Mouse (Mus musculus): ENCODE measurements around the gene Dst. TPM values are rescaled to one million over a fixed set of nuclear protein-coding genes. Genes with fewer than 3 reads are reported as not detected.

Gene Dst
- polyA plus RNA-seq, 1 experiment from 2014 or later: 15.0 TPM

- 82% methylated on average over 7 of the region's 7 CpGs for WGBS
- DNase-seq (ENCODE audit: low spot score): no peak
- H3K9me3 ChIP-seq: no peaks in the 10 kb centered on the region
- H3K36me3 ChIP-seq: no peaks in the 10 kb centered on the region
- no peak overlapping the region for H3K4me3 ChIP-seq
- H3K4me1 ChIP-seq: peaks cover 53% of the 10 kb centered on the region
- H3K27me3 ChIP-seq (ENCODE audit: insufficient read depth, poor library complexity, severe bottlenecking): no peaks in the 10 kb centered on the region
- no peak overlapping the region for H3K27ac ChIP-seq
These were observed 216.4 kb downstream of the Dst start for GRCm38 (mm10) chr1:34124376-34124775.

- no peak for DNase-seq (ENCODE audit: low spot score)
- Histone ChIP-seq H3K27me3 (ENCODE audit: insufficient read depth, poor library complexity, severe bottlenecking) (no peaks in the 10 kb centered on the region), H3K4me1 (peaks cover 56% of the 10 kb centered on the region), H3K27ac (no peak overlapping the region), H3K4me3 (no peak overlapping the region), H3K36me3 (no peaks in the 10 kb centered on the region), H3K9me3 (no peaks in the 10 kb centered on the region)
- 92% methylated on average over 5 of the region's 5 CpGs for WGBS
These were observed 217.1 kb downstream of the Dst start for GRCm38 (mm10) chr1:34125148-34125547.

GRCm38 (mm10) chr1:34127714-34128474 is 219.9 kb downstream of the Dst start:
- Histone ChIP-seq H3K4me1 (peaks cover 47% of the 10 kb centered on the region), H3K27me3 (ENCODE audit: insufficient read depth, poor library complexity, severe bottlenecking) (no peaks in the 10 kb centered on the region), H3K36me3 (no peaks in the 10 kb centered on the region), H3K9me3 (no peaks in the 10 kb centered on the region), H3K27ac (no peak overlapping the region), H3K4me3 (no peak overlapping the region)
- 69% methylated on average over 15 of the region's 15 CpGs for WGBS
- peak; percentile 68 for DNase-seq (ENCODE audit: low spot score)

GRCm38 (mm10) chr1:34128796-34129195 is 220.8 kb downstream of the Dst start:
- no peak overlapping the region for H3K4me3 ChIP-seq
- no peaks in the 10 kb centered on the region for H3K9me3 ChIP-seq
- no peaks in the 10 kb centered on the region for H3K27me3 ChIP-seq (ENCODE audit: insufficient read depth, poor library complexity, severe bottlenecking)
- WGBS: 79% methylated on average over 2 of the region's 2 CpGs
- peaks cover 49% of the 10 kb centered on the region for H3K4me1 ChIP-seq
- no peak for DNase-seq (ENCODE audit: low spot score)
- peak overlapping the region; percentile 2; the same call in 1 of the 2 replicates for H3K27ac ChIP-seq
- no peaks in the 10 kb centered on the region for H3K36me3 ChIP-seq

GRCm38 (mm10) chr1:34129691-34130090 is 221.7 kb downstream of the Dst start:
- H3K27ac ChIP-seq: peak overlapping the region; percentile 43
- H3K4me1 ChIP-seq: peaks cover 49% of the 10 kb centered on the region
- 27% methylated on average over 9 of the region's 9 CpGs for WGBS
- H3K4me3 ChIP-seq: no peak overlapping the region
- H3K36me3 ChIP-seq: no peaks in the 10 kb centered on the region
- peak; percentile 78 for DNase-seq (ENCODE audit: low spot score)
- no peaks in the 10 kb centered on the region for H3K9me3 ChIP-seq
- H3K27me3 ChIP-seq (ENCODE audit: insufficient read depth, poor library complexity, severe bottlenecking): no peaks in the 10 kb centered on the region

GRCm38 (mm10) chr1:34130804-34131203 is 222.8 kb downstream of the Dst start:
- Histone ChIP-seq H3K4me3 (no peak overlapping the region), H3K27me3 (ENCODE audit: insufficient read depth, poor library complexity, severe bottlenecking) (no peaks in the 10 kb centered on the region), H3K27ac (peak overlapping the region; percentile 43; the same call in 1 of the 2 replicates), H3K4me1 (peaks cover 44% of the 10 kb centered on the region), H3K36me3 (no peaks in the 10 kb centered on the region), H3K9me3 (no peaks in the 10 kb centered on the region)
- WGBS: 89% methylated on average over 10 of the region's 10 CpGs
- no peak for DNase-seq (ENCODE audit: low spot score)

- Histone ChIP-seq H3K9me3 (no peaks in the 10 kb centered on the region), H3K27ac (peak overlapping the region; percentile 79), H3K36me3 (0 out of 2 replicates have a peak, but pooled peaks cover 2% of the 10 kb centered on the region), H3K27me3 (ENCODE audit: insufficient read depth, poor library complexity, severe bottlenecking) (no peaks in the 10 kb centered on the region), H3K4me3 (peak overlapping the region; percentile 13; the same call in 1 of the 2 replicates), H3K4me1 (peaks cover 37% of the 10 kb centered on the region)
- 49% methylated on average over 16 of the region's 16 CpGs for WGBS
- DNase-seq (ENCODE audit: low spot score): peak; percentile 75
These were observed 224.8 kb downstream of the Dst start for GRCm38 (mm10) chr1:34132875-34133274.

- Histone ChIP-seq H3K4me3 (no peak overlapping the region), H3K36me3 (0 out of 2 replicates have a peak, but pooled peaks cover 2% of the 10 kb centered on the region), H3K4me1 (peaks cover 37% of the 10 kb centered on the region), H3K9me3 (no peaks in the 10 kb centered on the region), H3K27ac (no peak overlapping the region), H3K27me3 (ENCODE audit: insufficient read depth, poor library complexity, severe bottlenecking) (no peaks in the 10 kb centered on the region)
- no peak for DNase-seq (ENCODE audit: low spot score)
- 88% methylated on average over 3 of the region's 3 CpGs for WGBS
These were observed 227.5 kb downstream of the Dst start for GRCm38 (mm10) chr1:34135535-34135934.

GRCm38 (mm10) chr1:34139191-34139853 is 231.3 kb downstream of the Dst start:
- no peaks in the 10 kb centered on the region for H3K27me3 ChIP-seq (ENCODE audit: insufficient read depth, poor library complexity, severe bottlenecking)
- no peak overlapping the region for H3K4me3 ChIP-seq
- 66% methylated on average over 13 of the region's 13 CpGs for WGBS
- H3K4me1 ChIP-seq: peaks cover 37% of the 10 kb centered on the region
- no peaks in the 10 kb centered on the region for H3K9me3 ChIP-seq
- no peak for DNase-seq (ENCODE audit: low spot score)
- no peak overlapping the region for H3K27ac ChIP-seq
- 0 out of 2 replicates have a peak, but pooled peaks cover 2% of the 10 kb centered on the region for H3K36me3 ChIP-seq

GRCm38 (mm10) chr1:34139871-34140471 is 231.9 kb downstream of the Dst start:
- 76% methylated on average over 6 of the region's 6 CpGs for WGBS
- Histone ChIP-seq H3K4me1 (peaks cover 35% of the 10 kb centered on the region), H3K9me3 (no peaks in the 10 kb centered on the region), H3K27ac (no peak overlapping the region), H3K4me3 (no peak overlapping the region), H3K36me3 (0 out of 2 replicates have a peak, but pooled peaks cover 2% of the 10 kb centered on the region), H3K27me3 (ENCODE audit: insufficient read depth, poor library complexity, severe bottlenecking) (no peaks in the 10 kb centered on the region)
- no peak for DNase-seq (ENCODE audit: low spot score)

GRCm38 (mm10) chr1:34140686-34141085 is 232.7 kb downstream of the Dst start:
- H3K27ac ChIP-seq: no peak overlapping the region
- no peak for DNase-seq (ENCODE audit: low spot score)
- no peaks in the 10 kb centered on the region for H3K9me3 ChIP-seq
- no peaks in the 10 kb centered on the region for H3K27me3 ChIP-seq (ENCODE audit: insufficient read depth, poor library complexity, severe bottlenecking)
- peaks cover 35% of the 10 kb centered on the region for H3K4me1 ChIP-seq
- no peak overlapping the region for H3K4me3 ChIP-seq
- H3K36me3 ChIP-seq: 0 out of 2 replicates have a peak, but pooled peaks cover 2% of the 10 kb centered on the region
- 75% methylated on average over 3 of the region's 3 CpGs for WGBS

- H3K4me3 ChIP-seq: no peak overlapping the region
- H3K27me3 ChIP-seq (ENCODE audit: insufficient read depth, poor library complexity, severe bottlenecking): no peaks in the 10 kb centered on the region
- H3K4me1 ChIP-seq: peaks cover 35% of the 10 kb centered on the region
- no peak for DNase-seq (ENCODE audit: low spot score)
- WGBS: 66% methylated on average over 9 of the region's 9 CpGs
- H3K27ac ChIP-seq: peak overlapping the region; percentile 30; the same call in 1 of the 2 replicates
- H3K36me3 ChIP-seq: no peaks in the 10 kb centered on the region
- no peaks in the 10 kb centered on the region for H3K9me3 ChIP-seq
These were observed 235.0 kb downstream of the Dst start for GRCm38 (mm10) chr1:34142951-34143580.

All from heart, embryonic 10.5 days (tissue).